Mouse (Mus musculus) spleen, adult 2 months (tissue): ENCODE results near the gene Vps18. TPM values are rescaled to one million over a fixed set of nuclear protein-coding genes. Genes with fewer than 3 reads are reported as not detected.

Experiments used
- DNase-seq, 2 experiments: peaks; one replicate each; pipeline versions ENCODE4 v3.0.0 to v3.0.0-alpha.2; 2012 to 2021; ENCODE audit warnings: low spot score in 2 of 2, low read depth in 1 of 2
- H3K27ac ChIP-seq: fragments of 200-500 bp; 2 replicates; pipeline ENCODE4 v1.5.1; 2012; ENCODE audit warnings: low read length, inconsistent platforms; ENCODE audit not compliant: insufficient read depth
- H3K27me3 ChIP-seq: fragments of 200-500 bp; 2 replicates; pipeline ENCODE4 v1.6.1; 2012; ENCODE audit warnings: mild to moderate bottlenecking, moderate library complexity, low read length, inconsistent platforms; ENCODE audit not compliant: control insufficient read depth, insufficient read depth
- H3K36me3 ChIP-seq: fragments of 200-500 bp; 2 replicates; pipeline ENCODE4 v1.6.1; 2012; ENCODE audit warnings: mild to moderate bottlenecking, low read length, inconsistent platforms; ENCODE audit not compliant: control insufficient read depth, insufficient read depth
- H3K4me1 ChIP-seq: fragments of 200-500 bp; 2 replicates; pipeline ENCODE4 v1.6.1; 2011; ENCODE audit warnings: inconsistent platforms; ENCODE audit not compliant: control insufficient read depth, insufficient read depth, insufficient read length
- H3K4me3 ChIP-seq: fragments of 200-500 bp; 2 replicates; pipeline ENCODE4 v1.5.1; 2011; ENCODE audit warnings: mild to moderate bottlenecking, inconsistent platforms; ENCODE audit not compliant: insufficient read depth, insufficient read length; ENCODE audit errors: extremely low read depth
- CTCF ChIP-seq: fragments of 200-500 bp; IDR thresholded peaks from 2 replicates; pipeline ENCODE4 v1.5.1; 2011; ENCODE audit warnings: mild to moderate bottlenecking, inconsistent platforms; ENCODE audit not compliant: insufficient read depth, insufficient read length, insufficient replicate concordance; ENCODE audit errors: extremely low read depth
- POLR2A ChIP-seq: fragments of 200-500 bp; IDR thresholded peaks from 2 replicates; pipeline ENCODE4 v1.6.1; 2011; ENCODE audit warnings: low read depth, low read length, inconsistent platforms
- WGBS: fragments of 180-500 bp; shearing (Covaris S2); methylation state at CpG from one replicate; pipeline ENCODE4 v1.1.7; 2018; 5-methylcytosine and 5-hydroxymethylcytosine counted together
- polyA plus RNA-seq: library from polyadenylated mRNA; depleted of rRNA; stranded (reverse); fragments of >200 nt; gene quantifications from 2 replicates; pipeline ENCODE4 v1.2.3, GENCODE M21; 2012; rRNA removed

The Vps18 gene
- 19.3 and 24.1 TPM in 2 replicates for polyA plus RNA-seq

GRCm38 (mm10) chr2:119288270-119288882 lies at the start of gene Vps18:
TSS of gene Vps18 (plus strand) at chr2:119288740.
- peak; percentile 95 to 97 for DNase-seq
- H3K36me3 ChIP-seq, result peaks cover 11% of the 10 kb centered on the region
- H3K27me3 ChIP-seq, result no peaks in the 10 kb centered on the region
- peak within 1 kb of the TSS; percentile 70 for H3K4me3 ChIP-seq
- peaks cover 3% of the 10 kb centered on the region; the same call in 1 of the 2 replicates for H3K4me1 ChIP-seq
- peak within 1 kb of the TSS; percentile 77 for H3K27ac ChIP-seq
- WGBS, result under 1% methylated on average over 31 of the region's 31 CpGs
- peak; percentile 17; the same call in 1 of the 2 replicates for TF ChIP-seq POLR2A
- TF ChIP-seq CTCF, result peak; percentile 96

GRCm38 (mm10) chr2:119240075-119240818 lies 48.3 kb upstream of the Vps18 start:
- Histone ChIP-seq H3K4me1 (peaks cover 8% of the 10 kb centered on the region), H3K27ac (no peak overlapping the region), H3K27me3 (peaks cover 8% of the 10 kb centered on the region; the same call in 1 of the 2 replicates), H3K36me3 (no peaks in the 10 kb centered on the region), H3K4me3 (no peak overlapping the region)
- 44% methylated on average over 4 of the region's 4 CpGs for WGBS
- TF ChIP-seq CTCF (no peak), POLR2A (no peak)
- DNase-seq, result no peak

- no peaks in the 10 kb centered on the region for H3K36me3 ChIP-seq
- no peak for DNase-seq
- H3K27ac ChIP-seq, result no peak overlapping the region
- no peak overlapping the region for H3K4me3 ChIP-seq
- TF ChIP-seq POLR2A, result no peak
- TF ChIP-seq CTCF, result no peak
- H3K4me1 ChIP-seq, result peaks cover 8% of the 10 kb centered on the region
- peaks cover 8% of the 10 kb centered on the region; the same call in 1 of the 2 replicates for H3K27me3 ChIP-seq
- 89% methylated on average over 4 of the region's 4 CpGs for WGBS
Observed at GRCm38 (mm10) chr2:119240819-119241186, 47.7 kb upstream of the Vps18 start.

DNA sequence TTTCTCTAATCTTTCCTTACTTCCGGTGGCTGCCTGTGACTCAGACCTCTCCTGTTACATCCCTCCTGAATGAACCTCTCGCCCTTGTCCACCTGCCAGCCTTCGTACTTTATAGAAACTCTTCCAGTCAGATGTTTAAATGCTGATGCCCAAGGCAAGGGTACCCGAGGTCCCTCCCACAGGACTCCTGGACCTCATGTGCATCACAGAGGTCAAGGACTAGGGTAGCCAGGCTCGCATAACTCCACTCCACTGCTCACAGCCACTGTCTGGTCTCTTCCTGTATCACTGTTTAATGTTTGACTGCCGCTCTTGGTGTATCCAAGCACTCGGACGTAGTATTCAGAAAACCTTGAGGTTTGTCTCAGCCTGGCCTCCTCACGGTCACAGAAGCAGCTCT lies 46.0 kb upstream of the Vps18 start:
- WGBS, result 78% methylated on average over 9 of the region's 9 CpGs
- H3K4me1 ChIP-seq, result peaks cover 3% of the 10 kb centered on the region
- no peaks in the 10 kb centered on the region for H3K36me3 ChIP-seq
- no peak for DNase-seq
- no peak for TF ChIP-seq CTCF
- no peak for TF ChIP-seq POLR2A
- H3K4me3 ChIP-seq, result no peak overlapping the region
- peaks cover 2% of the 10 kb centered on the region; the same call in 1 of the 2 replicates for H3K27me3 ChIP-seq
- H3K27ac ChIP-seq, result no peak overlapping the region

- TF ChIP-seq POLR2A (no peak), CTCF (no peak)
- DNase-seq, result no peak
- Histone ChIP-seq H3K27me3 (no peaks in the 10 kb centered on the region), H3K4me3 (no peak overlapping the region), H3K4me1 (no peaks in the 10 kb centered on the region), H3K27ac (no peak overlapping the region), H3K36me3 (no peaks in the 10 kb centered on the region)
- 79% methylated on average over 7 of the region's 7 CpGs for WGBS
Observed at GRCm38 (mm10) chr2:119245246-119245645, 43.3 kb upstream of the Vps18 start.

- Histone ChIP-seq H3K36me3 (no peaks in the 10 kb centered on the region), H3K27me3 (no peaks in the 10 kb centered on the region), H3K4me3 (no peak overlapping the region), H3K4me1 (no peaks in the 10 kb centered on the region), H3K27ac (no peak overlapping the region)
- 88% methylated on average over 9 of the region's 9 CpGs for WGBS
- TF ChIP-seq POLR2A (no peak), CTCF (no peak)
- no peak for DNase-seq
Observed at GRCm38 (mm10) chr2:119247904-119248303, 40.6 kb upstream of the Vps18 start.

DNA sequence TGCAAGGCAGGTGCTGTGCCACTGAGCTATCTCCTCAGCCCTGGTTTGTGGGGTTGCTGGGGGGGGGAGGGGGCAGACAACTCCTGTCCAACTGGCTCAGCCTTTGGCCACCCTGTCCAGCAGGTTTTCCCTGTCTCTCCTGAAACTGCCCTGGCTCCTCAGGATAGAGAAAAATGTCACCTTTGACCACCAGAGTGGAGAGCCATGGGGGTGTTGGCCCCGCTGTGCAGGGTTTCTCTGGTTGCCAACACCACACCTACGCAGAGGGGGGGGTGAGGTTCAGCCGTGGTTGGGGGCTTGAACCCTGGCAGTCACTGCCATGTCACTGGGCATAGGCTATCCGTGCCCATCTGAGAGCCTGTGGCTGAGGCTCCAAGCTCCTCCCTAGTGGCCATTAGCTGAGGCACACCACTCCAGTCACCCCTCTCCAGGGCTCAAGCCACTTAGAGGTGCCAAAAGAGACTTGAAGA lies 38.9 kb upstream of the Vps18 start:
- Histone ChIP-seq H3K4me3 (no peak overlapping the region), H3K4me1 (no peaks in the 10 kb centered on the region), H3K27me3 (no peaks in the 10 kb centered on the region), H3K36me3 (no peaks in the 10 kb centered on the region), H3K27ac (no peak overlapping the region)
- TF ChIP-seq CTCF, result no peak
- no peak for TF ChIP-seq POLR2A
- WGBS, result 73% methylated on average over 4 of the region's 4 CpGs
- no peak for DNase-seq
